Mouse (Mus musculus): ENCODE data around the gene Elp5. TPM values are rescaled to one million over a fixed set of nuclear protein-coding genes. Genes with fewer than 3 reads are reported as not detected.
"Not testable (repeated sequence)": the region's sequence is repeated elsewhere in the genome, so short reads cannot be mapped to it uniquely, and the experiment has no call there.

The Elp5 gene
- polyA plus RNA-seq, 1 experiment = 50.6 TPM

GRCm38 (mm10) chr11:69966006-69966859 lies 16.1 kb downstream of the Elp5 start:
- TF ChIP-seq POLR2A (IDR thresholded peaks at IDR 0.05; ENCODE audit: borderline replicate concordance, control insufficient read depth, low read depth, low read length) (no peak), CTCF (IDR thresholded peaks at IDR 0.05; ENCODE audit: control insufficient read depth, insufficient read depth, low read length) (no peak)
- whole genome bisulfite sequencing = 4% methylated on average over 58 of the region's 59 CpGs
- H3K4me3 ChIP-seq (replicated peaks; ENCODE audit: control insufficient read depth, low read depth, low read length) = no peak overlapping the region
- no peak overlapping the region for H3K27ac ChIP-seq (ENCODE audit: control insufficient read depth, insufficient read depth, low read depth, low read length, poor library complexity)
- peaks cover 3% of the 10 kb centered on the region; the same call in 1 of the 2 replicates for H3K4me1 ChIP-seq (ENCODE audit: control insufficient read depth, insufficient read depth, low read length)

- H3K27ac ChIP-seq (ENCODE audit: control insufficient read depth, insufficient read depth, low read depth, low read length, poor library complexity) = no peak overlapping the region; the same call in 1 of the 2 replicates
- TF ChIP-seq POLR2A (IDR thresholded peaks at IDR 0.05; ENCODE audit: borderline replicate concordance, control insufficient read depth, low read depth, low read length) (no peak), CTCF (IDR thresholded peaks at IDR 0.05; ENCODE audit: control insufficient read depth, insufficient read depth, low read length) (no peak)
- no peak overlapping the region for H3K4me3 ChIP-seq (replicated peaks; ENCODE audit: control insufficient read depth, low read depth, low read length)
- H3K4me1 ChIP-seq (ENCODE audit: control insufficient read depth, insufficient read depth, low read length) = peaks cover 3% of the 10 kb centered on the region; the same call in 1 of the 2 replicates
- 7% methylated on average over 49 of the region's 49 CpGs for WGBS
Observed at GRCm38 (mm10) chr11:69965271-69966005, 16.9 kb downstream of the Elp5 start.

- 38% methylated on average over 24 of the region's 24 CpGs for WGBS
- Histone ChIP-seq H3K4me3 (replicated peaks; ENCODE audit: control insufficient read depth, low read depth, low read length) (no peak within 1 kb of the TSS), H3K4me1 (ENCODE audit: control insufficient read depth, insufficient read depth, low read length) (peaks cover 3% of the 10 kb centered on the region; the same call in 1 of the 2 replicates), H3K27ac (ENCODE audit: control insufficient read depth, insufficient read depth, low read depth, low read length, poor library complexity) (no peak within 1 kb of the TSS; the same call in 1 of the 2 replicates)
- TF ChIP-seq CTCF (IDR thresholded peaks at IDR 0.05; ENCODE audit: control insufficient read depth, insufficient read depth, low read length) (no peak), POLR2A (IDR thresholded peaks at IDR 0.05; ENCODE audit: borderline replicate concordance, control insufficient read depth, low read depth, low read length) (no peak)
Observed at GRCm38 (mm10) chr11:69964650-69965270, 17.6 kb downstream of the Elp5 start, which contains the start of gene Cldn7. Gene Cldn7 (plus strand): TSS chr11:69964779.

- WGBS = 3% methylated on average over 5 of the region's 5 CpGs
- H3K4me3 ChIP-seq (replicated peaks; ENCODE audit: control insufficient read depth, low read depth, low read length) = no peak overlapping the region
- TF ChIP-seq CTCF (IDR thresholded peaks at IDR 0.05; ENCODE audit: control insufficient read depth, insufficient read depth, low read length) (no peak), POLR2A (IDR thresholded peaks at IDR 0.05; ENCODE audit: borderline replicate concordance, control insufficient read depth, low read depth, low read length) (no peak)
Observed at GRCm38 (mm10) chr11:69961841-69962240, 20.5 kb downstream of the Elp5 start.

GRCm38 (mm10) chr11:69960616-69961015 lies 21.7 kb downstream of the Elp5 start:
- peaks cover 2% of the 10 kb centered on the region; the same call in 1 of the 2 replicates for H3K4me1 ChIP-seq (ENCODE audit: control insufficient read depth, insufficient read depth, low read length)
- WGBS = 55% methylated on average over 5 of the region's 5 CpGs

More at GRCm38 (mm10) chr11:69961841-69962240, 20.5 kb downstream of the Elp5 start:
- H3K4me1 ChIP-seq (ENCODE audit: control insufficient read depth, insufficient read depth, low read length) = peaks cover 3% of the 10 kb centered on the region; the same call in 1 of the 2 replicates
- H3K27ac ChIP-seq (ENCODE audit: control insufficient read depth, insufficient read depth, low read depth, low read length, poor library complexity) = no peak overlapping the region

GRCm38 (mm10) chr11:69956218-69956617 lies 26.1 kb downstream of the Elp5 start:
- Histone ChIP-seq H3K27ac (ENCODE audit: control insufficient read depth, insufficient read depth, low read depth, low read length, poor library complexity) (no peak overlapping the region), H3K4me3 (replicated peaks; ENCODE audit: control insufficient read depth, low read depth, low read length) (no peak overlapping the region), H3K4me1 (ENCODE audit: control insufficient read depth, insufficient read depth, low read length) (no peaks in the 10 kb centered on the region)
- WGBS = 68% methylated on average over 1 of the region's 1 CpGs
- TF ChIP-seq POLR2A (IDR thresholded peaks at IDR 0.05; ENCODE audit: borderline replicate concordance, control insufficient read depth, low read depth, low read length) (no peak), CTCF (IDR thresholded peaks at IDR 0.05; ENCODE audit: control insufficient read depth, insufficient read depth, low read length) (no peak)

More at GRCm38 (mm10) chr11:69960616-69961015, 21.7 kb downstream of the Elp5 start:
- H3K27ac ChIP-seq (ENCODE audit: control insufficient read depth, insufficient read depth, low read depth, low read length, poor library complexity) = no peak overlapping the region
- no peak overlapping the region for H3K4me3 ChIP-seq (replicated peaks; ENCODE audit: control insufficient read depth, low read depth, low read length)
- TF ChIP-seq POLR2A (IDR thresholded peaks at IDR 0.05; ENCODE audit: borderline replicate concordance, control insufficient read depth, low read depth, low read length) (no peak), CTCF (IDR thresholded peaks at IDR 0.05; ENCODE audit: control insufficient read depth, insufficient read depth, low read length) (peak; percentile 38; the same call in 1 of the 2 replicates)

GRCm38 (mm10) chr11:69955618-69956017 lies 26.7 kb downstream of the Elp5 start:
- not testable (repeated sequence) for H3K27ac ChIP-seq (ENCODE audit: control insufficient read depth, insufficient read depth, low read depth, low read length, poor library complexity); H3K4me3 ChIP-seq (replicated peaks; ENCODE audit: control insufficient read depth, low read depth, low read length); H3K4me1 ChIP-seq (ENCODE audit: control insufficient read depth, insufficient read depth, low read length)
- 75% methylated on average over 4 of the region's 4 CpGs for WGBS
